Mouse (Mus musculus) midbrain, embryonic 12.5 days (tissue): Measurements from ENCODE around the gene Tmem51. TPM values are rescaled to one million over a fixed set of nuclear protein-coding genes. Genes with fewer than 3 reads are reported as not detected.

Experiments used
- ATAC-seq: fragments of 200-750 bp; cut with Nextera tagmentation; 2 replicates; pipeline ENCODE4 v1.8.0; 2017; ENCODE audit warnings: low read depth, moderate TSS enrichment, moderate library complexity; ENCODE audit not compliant: low FRiP score
- H3K27ac ChIP-seq: fragments of 300-500 bp; sonication (generic); replicated peaks from 2 replicates; pipeline ENCODE4 v1.5.1; 2016; ENCODE audit warnings: mild to moderate bottlenecking
- H3K27me3 ChIP-seq: fragments of 300-500 bp; sonication (generic); 2 replicates; pipeline ENCODE4 v1.6.1; 2016; ENCODE audit warnings: mild to moderate bottlenecking
- H3K36me3 ChIP-seq: fragments of 300-500 bp; sonication (generic); 2 replicates; pipeline ENCODE4 v1.6.1; 2016
- H3K4me1 ChIP-seq: fragments of 300-500 bp; sonication (generic); 2 replicates; pipeline ENCODE4 v1.6.1; 2016
- H3K4me2 ChIP-seq: fragments of 300-500 bp; sonication (generic); replicated peaks from 2 replicates; pipeline ENCODE4 v1.6.1; 2016; ENCODE audit warnings: mild to moderate bottlenecking, moderate library complexity
- H3K4me3 ChIP-seq: fragments of 300-500 bp; sonication (generic); 2 replicates; pipeline ENCODE4 v1.5.1; 2016; ENCODE audit warnings: mild to moderate bottlenecking
- H3K9ac ChIP-seq: fragments of 300-500 bp; sonication (generic); replicated peaks from 2 replicates; pipeline ENCODE4 v1.6.1; 2016; ENCODE audit warnings: mild to moderate bottlenecking, moderate library complexity
- H3K9me3 ChIP-seq: fragments of 300-500 bp; sonication (generic); 2 replicates; pipeline ENCODE4 v1.6.1; 2016; ENCODE audit warnings: mild to moderate bottlenecking
- WGBS: fragments of 180-500 bp; shearing (Covaris S2); methylation state at CpG from one replicate; pipeline ENCODE4 v1.1.7; 2016; 5-methylcytosine and 5-hydroxymethylcytosine counted together
- polyA plus RNA-seq: library from polyadenylated mRNA; unstranded; fragments of >200 nt; fragmentation: Nextera tagmentation; extraction: Ambion mirVana; gene quantifications from 2 replicates; pipeline ENCODE4 v1.2.1, GENCODE M21; 2016

Tmem51 gene
- polyA plus RNA-seq, 1 experiment from 2014 or later: 10.9 TPM

DNA sequence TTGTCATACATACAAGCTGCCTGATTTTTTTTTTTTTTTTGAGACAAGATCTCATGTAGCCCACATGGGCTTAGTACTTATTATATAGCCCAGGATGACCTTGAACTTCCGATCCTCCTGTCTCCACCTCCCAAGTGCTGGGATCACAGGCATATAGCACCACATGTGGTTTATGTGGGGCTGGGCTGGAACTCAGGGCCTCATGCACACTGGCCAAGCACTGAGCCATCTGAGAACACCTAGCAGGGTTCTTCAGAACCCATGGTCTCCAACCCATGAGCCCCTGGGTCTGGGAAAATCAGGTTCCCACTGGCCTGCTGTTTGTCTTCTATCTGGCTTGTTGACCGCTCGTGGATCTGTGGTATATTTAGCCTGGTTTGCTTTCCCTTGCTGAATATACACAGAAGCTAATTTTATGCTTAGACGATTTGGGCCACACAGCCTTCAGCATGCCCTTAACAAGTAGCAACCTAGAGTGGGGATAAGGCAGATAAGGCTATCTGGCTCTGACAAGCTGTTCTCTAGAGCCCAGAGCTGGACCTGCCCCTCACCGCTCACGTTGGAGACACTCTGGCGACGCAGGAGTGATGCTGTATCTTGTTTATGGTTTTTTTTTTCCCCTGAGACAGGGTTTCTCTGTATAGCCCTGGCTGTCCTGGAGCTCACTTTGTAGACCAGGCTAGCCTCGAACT lies 44.3 kb downstream of the Tmem51 start:
- no peak overlapping the region for H3K9ac ChIP-seq
- no peak overlapping the region for H3K4me3 ChIP-seq
- H3K4me2 ChIP-seq: no peak overlapping the region
- no peak for ATAC-seq
- H3K36me3 ChIP-seq: no peaks in the 10 kb centered on the region
- H3K27me3 ChIP-seq: no peaks in the 10 kb centered on the region
- H3K4me1 ChIP-seq: no peaks in the 10 kb centered on the region
- 94% methylated on average over 9 of the region's 9 CpGs for WGBS
- H3K27ac ChIP-seq: no peak overlapping the region
- no peaks in the 10 kb centered on the region for H3K9me3 ChIP-seq

GRCm38 (mm10) chr4:142037897-142038296 lies 46.2 kb downstream of the Tmem51 start:
- ATAC-seq: no peak
- Histone ChIP-seq H3K27ac (no peak overlapping the region), H3K4me2 (no peak overlapping the region), H3K27me3 (no peaks in the 10 kb centered on the region), H3K4me1 (no peaks in the 10 kb centered on the region), H3K36me3 (no peaks in the 10 kb centered on the region), H3K9me3 (no peaks in the 10 kb centered on the region), H3K4me3 (no peak overlapping the region), H3K9ac (no peak overlapping the region)
- 61% methylated on average over 4 of the region's 4 CpGs for WGBS

DNA sequence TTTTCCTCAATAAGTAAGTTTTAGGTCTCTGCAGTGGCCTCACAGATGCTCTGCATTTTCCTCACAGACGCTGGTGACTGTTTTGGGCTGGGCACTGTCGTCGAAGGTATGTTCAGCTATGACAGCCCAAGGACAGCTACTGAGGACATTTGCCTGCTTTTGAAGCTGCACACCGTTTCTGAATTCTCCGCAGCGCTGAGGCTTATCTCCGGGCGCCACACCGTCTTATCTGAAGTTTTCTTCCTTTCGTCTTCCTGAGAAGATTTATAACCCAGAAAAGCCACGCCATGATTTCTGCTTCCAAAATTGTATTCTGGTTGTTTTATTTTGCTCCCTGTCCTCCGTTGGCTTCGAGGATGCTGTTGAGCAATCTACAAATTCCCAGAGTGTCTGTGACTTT lies 55.6 kb downstream of the Tmem51 start:
- WGBS: 94% methylated on average over 13 of the region's 13 CpGs
- no peaks in the 10 kb centered on the region for H3K4me1 ChIP-seq
- H3K36me3 ChIP-seq: no peaks in the 10 kb centered on the region
- H3K27ac ChIP-seq: no peak overlapping the region
- H3K4me3 ChIP-seq: no peak overlapping the region
- no peak overlapping the region for H3K9ac ChIP-seq
- no peaks in the 10 kb centered on the region for H3K9me3 ChIP-seq
- H3K27me3 ChIP-seq: no peaks in the 10 kb centered on the region
- ATAC-seq: no peak
- H3K4me2 ChIP-seq: no peak overlapping the region

DNA sequence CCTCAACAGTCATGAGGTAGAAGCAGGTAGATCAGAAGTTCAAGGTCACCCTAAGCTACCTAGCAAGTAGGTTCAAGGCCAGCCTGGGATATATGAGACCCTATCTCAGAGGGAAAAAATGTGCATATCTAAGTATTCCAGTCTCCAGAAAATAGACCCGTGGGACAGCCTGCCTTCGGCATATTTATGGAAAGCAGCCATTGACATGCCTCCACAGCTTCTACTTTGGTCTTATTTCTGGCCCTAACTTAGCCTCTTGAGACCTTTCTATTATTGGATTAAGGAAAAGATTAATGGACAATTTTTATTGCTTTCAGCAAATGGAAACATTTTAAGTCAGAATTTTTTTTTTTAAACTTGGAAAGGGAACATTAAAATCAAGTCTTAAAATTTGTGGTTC lies 57.1 kb downstream of the Tmem51 start:
- WGBS: 93% methylated on average over 2 of the region's 2 CpGs
- Histone ChIP-seq H3K27me3 (no peaks in the 10 kb centered on the region), H3K4me3 (no peak overlapping the region), H3K9me3 (no peaks in the 10 kb centered on the region), H3K4me1 (no peaks in the 10 kb centered on the region), H3K36me3 (no peaks in the 10 kb centered on the region), H3K9ac (no peak overlapping the region), H3K4me2 (no peak overlapping the region), H3K27ac (no peak overlapping the region)
- no peak for ATAC-seq

GRCm38 (mm10) chr4:142024536-142024935 lies 59.6 kb downstream of the Tmem51 start:
- no peaks in the 10 kb centered on the region for H3K36me3 ChIP-seq
- WGBS: 95% methylated on average over 2 of the region's 2 CpGs

DNA sequence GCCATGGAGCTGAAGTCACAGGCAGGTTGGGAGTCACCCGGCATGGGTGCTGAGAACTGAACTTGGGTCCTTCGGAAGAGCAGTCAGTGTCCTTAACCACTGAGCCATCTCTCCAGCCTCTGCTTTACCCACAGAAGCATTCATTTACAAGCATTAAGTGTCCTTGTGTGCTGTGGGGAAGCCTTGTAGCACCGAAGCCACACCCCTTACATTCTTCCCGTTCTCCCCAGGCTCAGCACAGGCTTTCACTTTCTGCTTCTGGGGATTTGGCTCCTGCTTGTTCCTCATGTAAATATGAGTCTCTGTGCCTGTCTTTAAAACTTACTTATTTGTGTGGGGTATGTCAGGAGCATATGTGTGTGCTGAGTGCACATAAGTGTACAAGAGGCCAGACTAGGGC lies 60.9 kb downstream of the Tmem51 start:
- ATAC-seq: no peak
- H3K27me3 ChIP-seq: no peaks in the 10 kb centered on the region; the same call in 1 of the 2 replicates
- no peak overlapping the region for H3K27ac ChIP-seq
- no peak overlapping the region for H3K4me2 ChIP-seq
- no peak overlapping the region for H3K4me3 ChIP-seq
- H3K9me3 ChIP-seq: no peaks in the 10 kb centered on the region
- 83% methylated on average over 4 of the region's 4 CpGs for WGBS
- H3K36me3 ChIP-seq: no peaks in the 10 kb centered on the region
- no peaks in the 10 kb centered on the region for H3K4me1 ChIP-seq
- no peak overlapping the region for H3K9ac ChIP-seq

More at GRCm38 (mm10) chr4:142024536-142024935, 59.6 kb downstream of the Tmem51 start:
- no peaks in the 10 kb centered on the region for H3K4me1 ChIP-seq
- H3K27me3 ChIP-seq: no peaks in the 10 kb centered on the region
- no peak overlapping the region for H3K4me3 ChIP-seq
- no peak overlapping the region for H3K4me2 ChIP-seq
- no peaks in the 10 kb centered on the region for H3K9me3 ChIP-seq
- ATAC-seq: no peak
- H3K9ac ChIP-seq: no peak overlapping the region
- no peak overlapping the region for H3K27ac ChIP-seq

- peaks cover 47% of the 10 kb centered on the region for H3K27me3 ChIP-seq
- no peak overlapping the region for H3K4me3 ChIP-seq
- WGBS: 63% methylated on average over 15 of the region's 15 CpGs
- H3K27ac ChIP-seq: no peak overlapping the region
- no peaks in the 10 kb centered on the region for H3K9me3 ChIP-seq
- ATAC-seq: no peak
- H3K9ac ChIP-seq: no peak overlapping the region
- no peak overlapping the region for H3K4me2 ChIP-seq
- no peaks in the 10 kb centered on the region for H3K36me3 ChIP-seq
- peaks cover 12% of the 10 kb centered on the region for H3K4me1 ChIP-seq
These were observed 66.4 kb downstream of the Tmem51 start for GRCm38 (mm10) chr4:142017686-142018085.

- peak; percentile 84 for ATAC-seq
- H3K9ac ChIP-seq: peak within 1 kb of the TSS; percentile 43
- no peaks in the 10 kb centered on the region for H3K9me3 ChIP-seq
- H3K36me3 ChIP-seq: no peaks in the 10 kb centered on the region
- WGBS: under 1% methylated on average over 36 of the region's 46 CpGs
- H3K4me3 ChIP-seq: peak within 1 kb of the TSS; percentile 45
- H3K27ac ChIP-seq: no peak within 1 kb of the TSS
- H3K4me2 ChIP-seq: peak within 1 kb of the TSS; percentile 77
- H3K27me3 ChIP-seq: peaks cover 54% of the 10 kb centered on the region
- peaks cover 18% of the 10 kb centered on the region for H3K4me1 ChIP-seq
These were observed 69.2 kb downstream of the Tmem51 start, which contains the start of gene Fhad1 for GRCm38 (mm10) chr4:142014659-142015608. Gene Fhad1 (minus strand): TSS chr4:142015082.

DNA sequence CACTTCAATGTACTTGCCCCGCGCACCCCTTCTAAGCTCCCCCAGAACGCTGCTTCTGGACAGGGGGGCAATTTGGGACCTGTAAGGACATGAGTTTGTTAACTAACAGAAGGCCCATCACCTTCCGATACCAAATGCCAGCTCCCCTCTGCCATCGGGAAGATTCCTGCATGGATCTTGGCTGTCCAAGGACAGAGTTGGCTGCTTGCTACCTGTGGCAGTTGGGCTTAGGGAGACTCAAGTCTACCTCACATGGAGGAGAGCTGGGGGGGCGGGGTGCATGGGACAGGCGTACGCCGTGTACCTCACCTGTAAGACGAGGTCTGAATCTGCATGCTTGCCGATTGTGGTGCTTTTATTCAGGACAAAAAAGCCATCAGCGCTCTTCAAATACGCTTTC lies 72.9 kb downstream of the Tmem51 start:
- no peaks in the 10 kb centered on the region for H3K36me3 ChIP-seq
- no peaks in the 10 kb centered on the region for H3K9me3 ChIP-seq
- peaks cover 48% of the 10 kb centered on the region for H3K27me3 ChIP-seq
- no peak overlapping the region for H3K4me2 ChIP-seq
- ATAC-seq: no peak
- H3K4me3 ChIP-seq: no peak overlapping the region
- no peak overlapping the region for H3K27ac ChIP-seq
- 91% methylated on average over 13 of the region's 13 CpGs for WGBS
- H3K4me1 ChIP-seq: peaks cover 18% of the 10 kb centered on the region
- H3K9ac ChIP-seq: no peak overlapping the region

DNA sequence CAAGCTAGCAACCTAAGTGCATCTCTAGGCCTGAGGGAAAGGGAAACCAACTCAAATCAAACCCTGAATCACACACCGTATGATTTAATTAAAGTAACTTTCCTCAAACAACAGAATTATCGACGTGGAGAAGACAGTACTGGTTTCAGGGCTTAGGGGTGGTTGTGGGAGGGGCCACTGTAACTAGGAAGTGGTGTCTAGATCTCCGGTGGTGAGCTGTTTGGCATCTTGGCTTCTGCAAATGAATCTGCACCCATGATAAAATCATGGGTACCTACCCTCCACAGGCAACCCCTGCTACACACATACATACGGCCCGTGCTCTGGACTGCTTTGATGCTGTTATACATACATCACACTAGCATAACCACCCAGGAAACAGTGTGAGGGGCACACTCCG lies 73.7 kb downstream of the Tmem51 start:
- ATAC-seq: no peak
- Histone ChIP-seq H3K4me1 (peaks cover 16% of the 10 kb centered on the region), H3K27me3 (peaks cover 41% of the 10 kb centered on the region), H3K9me3 (no peaks in the 10 kb centered on the region), H3K36me3 (no peaks in the 10 kb centered on the region), H3K27ac (no peak overlapping the region), H3K9ac (no peak overlapping the region), H3K4me2 (no peak overlapping the region), H3K4me3 (no peak overlapping the region)
- 84% methylated on average over 7 of the region's 7 CpGs for WGBS

DNA sequence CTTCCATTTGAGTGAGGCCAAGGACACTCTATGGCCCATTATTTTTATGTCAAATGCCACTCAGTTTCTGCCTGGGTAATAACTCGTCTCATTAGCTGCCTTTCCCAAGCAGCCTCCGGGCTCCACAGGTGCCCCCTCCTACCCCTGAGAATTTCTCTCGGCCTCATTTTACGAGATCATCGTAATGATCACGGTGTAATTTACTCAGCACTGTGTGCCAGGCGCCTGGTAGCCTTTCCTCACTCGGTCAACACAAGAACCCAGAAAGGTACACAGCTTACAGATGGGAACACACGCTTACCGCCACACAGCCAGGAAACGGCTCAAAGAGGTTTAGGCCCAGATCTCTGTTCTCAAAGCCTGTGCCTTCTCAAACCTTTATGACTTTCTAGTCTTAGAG lies 75.9 kb downstream of the Tmem51 start:
- peaks cover 6% of the 10 kb centered on the region; the same call in 1 of the 2 replicates for H3K4me1 ChIP-seq
- no peak for ATAC-seq
- H3K27me3 ChIP-seq: peaks cover 23% of the 10 kb centered on the region
- H3K27ac ChIP-seq: no peak overlapping the region
- H3K4me2 ChIP-seq: no peak overlapping the region
- H3K9ac ChIP-seq: no peak overlapping the region
- no peaks in the 10 kb centered on the region for H3K36me3 ChIP-seq
- WGBS: 92% methylated on average over 11 of the region's 11 CpGs
- H3K9me3 ChIP-seq: no peaks in the 10 kb centered on the region
- no peak overlapping the region for H3K4me3 ChIP-seq

DNA sequence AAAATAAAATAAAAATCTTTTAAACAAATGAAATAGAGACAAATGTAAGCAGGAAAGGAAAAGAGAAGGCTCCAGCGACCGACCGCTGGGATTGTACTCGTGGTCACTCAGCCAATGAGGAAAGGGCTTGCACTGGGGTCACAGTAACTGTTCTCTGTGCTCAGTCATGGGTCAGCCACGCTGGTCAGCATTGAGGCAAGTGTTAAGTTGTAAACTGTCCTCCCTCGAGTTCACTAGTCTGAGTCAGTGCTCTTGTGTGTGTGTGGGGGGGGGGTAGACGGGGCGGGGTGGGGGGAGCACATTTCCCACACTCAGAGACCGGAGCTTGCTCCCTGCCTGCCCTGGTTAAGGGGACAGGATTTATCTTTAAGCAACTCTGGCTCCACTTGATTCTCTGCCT lies 83.5 kb downstream of the Tmem51 start:
- H3K4me3 ChIP-seq: no peak overlapping the region
- H3K27ac ChIP-seq: no peak overlapping the region
- no peak overlapping the region for H3K9ac ChIP-seq
- H3K36me3 ChIP-seq: no peaks in the 10 kb centered on the region
- H3K4me2 ChIP-seq: no peak overlapping the region
- peaks cover 8% of the 10 kb centered on the region; the same call in 1 of the 2 replicates for H3K4me1 ChIP-seq
- no peak for ATAC-seq
- no peaks in the 10 kb centered on the region for H3K9me3 ChIP-seq
- 59% methylated on average over 9 of the region's 9 CpGs for WGBS
- H3K27me3 ChIP-seq: no peaks in the 10 kb centered on the region
